Mouse (Mus musculus) retina, postnatal 1 day (tissue): Measurements from ENCODE around the gene Slc51b.

Experiments used
- DNase-seq: peaks from one replicate; pipeline ENCODE4 v3.0.0-alpha.2; 2012

Slc51b gene

DNA sequence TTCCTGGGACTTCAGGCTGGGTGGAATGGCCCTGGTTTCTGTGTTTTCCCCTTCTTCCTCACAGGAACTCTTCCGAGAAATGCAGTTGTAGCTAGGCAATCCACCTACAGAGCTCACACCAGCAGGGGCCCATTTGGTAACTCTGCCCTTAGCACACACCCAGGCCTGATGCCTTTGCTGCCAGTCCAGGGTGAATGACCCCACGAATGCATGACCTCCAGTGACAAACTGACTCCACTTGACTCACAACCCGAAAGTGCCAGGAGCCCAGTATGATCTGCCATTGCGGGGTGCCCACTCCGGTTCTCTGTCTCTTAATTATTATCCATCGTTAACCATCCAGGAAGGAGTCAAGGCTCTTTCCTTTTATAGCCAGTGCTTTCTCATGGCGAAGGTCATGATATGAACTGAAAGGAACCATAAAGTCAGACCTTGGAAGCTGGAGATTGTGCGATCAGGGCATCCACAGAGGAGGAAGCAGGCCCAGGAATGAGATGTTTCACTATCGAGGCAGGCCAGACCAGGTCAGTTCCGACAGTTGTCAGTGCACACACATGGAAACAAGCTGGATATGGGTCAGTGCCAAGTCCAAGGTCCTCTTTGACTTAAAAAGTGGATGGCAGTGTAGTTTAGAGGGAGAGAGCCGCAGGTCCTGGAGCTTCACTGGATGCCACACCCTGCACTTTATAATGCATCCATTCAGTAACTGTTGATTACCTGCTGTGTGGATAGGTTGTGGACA, at the start of gene Slc51b:
Gene Slc51b, minus strand, starts transcription at position 196 of the 742 bp plus-strand sequence.
- DNase-seq = no peak

DNA sequence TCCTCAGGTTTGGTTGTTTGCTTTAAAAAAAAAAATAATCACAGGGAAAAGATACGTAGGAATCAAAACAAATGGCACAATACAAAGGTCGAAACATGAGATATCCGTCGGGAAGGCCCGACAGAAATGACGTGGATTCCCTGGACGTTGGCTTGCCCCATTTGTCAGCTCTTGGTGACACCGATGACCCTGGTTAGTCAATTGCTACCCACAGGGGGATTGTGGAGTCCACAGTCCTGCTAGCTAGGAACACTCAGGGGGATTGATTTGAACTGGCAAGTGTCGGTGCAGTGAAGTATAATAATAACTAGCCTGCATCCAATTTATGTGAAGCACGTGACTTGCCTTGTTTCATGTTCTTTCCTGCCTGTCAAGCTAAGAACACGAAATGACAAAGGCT, 44.9 kb upstream of the Slc51b start:
- DNase-seq = peak; percentile 68

DNA sequence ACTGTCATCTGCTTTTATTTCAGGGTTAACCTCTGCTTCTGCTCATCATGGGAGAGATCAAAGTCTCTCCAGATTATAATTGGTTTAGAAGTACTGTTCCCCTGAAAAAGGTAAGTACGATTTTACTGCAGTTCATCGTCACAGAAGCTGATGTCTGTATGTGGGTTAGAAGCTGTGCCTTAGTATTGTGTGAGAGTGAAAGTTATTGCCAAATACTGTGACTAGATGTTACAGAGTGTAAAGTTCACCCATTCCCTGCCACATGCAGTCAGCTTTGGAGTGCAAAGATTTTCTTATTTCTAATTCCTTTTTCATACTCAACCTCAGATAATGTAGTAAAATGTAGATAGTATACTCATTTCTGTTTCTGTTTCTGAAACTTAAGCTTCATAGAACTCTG, 42.5 kb upstream of the Slc51b start:
- DNase-seq = no peak

DNA sequence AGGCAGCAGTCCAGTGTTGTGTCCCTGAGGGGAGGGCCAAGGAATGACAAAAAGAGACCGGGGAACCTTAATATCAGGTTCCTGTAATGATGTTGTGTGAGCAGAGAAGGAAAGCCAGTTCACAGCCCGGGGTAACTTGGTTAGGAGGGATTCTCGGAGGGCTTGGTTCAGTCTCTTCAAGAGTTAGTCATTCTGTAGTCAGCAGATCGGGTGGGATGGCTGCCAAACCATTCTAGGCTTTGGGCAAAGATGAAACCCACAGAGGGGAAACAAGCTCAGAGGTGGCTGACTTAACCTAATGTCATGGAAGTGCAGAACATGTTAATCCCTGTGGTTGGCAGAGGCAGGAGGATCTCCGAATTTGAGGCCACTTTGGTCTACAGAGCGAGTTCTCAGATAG, 41.4 kb upstream of the Slc51b start:
- no peak for DNase-seq

DNA sequence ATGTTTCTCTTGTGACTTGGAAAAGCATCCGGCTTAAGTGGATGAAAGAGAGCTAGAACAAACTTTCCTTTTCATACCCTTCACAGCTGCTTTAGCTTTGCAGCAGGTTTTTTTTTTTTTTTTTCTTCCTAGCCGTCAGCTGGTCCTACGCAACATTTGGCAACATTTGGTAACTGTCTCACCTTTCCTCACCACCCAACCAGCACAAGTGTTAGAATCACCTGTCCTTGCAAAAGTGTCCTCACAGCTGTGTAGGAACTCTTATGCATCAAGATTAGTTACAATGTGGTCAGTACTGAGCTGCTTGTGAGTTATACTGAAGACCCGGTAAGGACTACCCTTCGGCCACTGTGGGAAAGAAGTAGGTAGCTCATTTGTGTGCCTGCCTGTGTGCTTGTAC, 39.8 kb upstream of the Slc51b start:
- DNase-seq = no peak

GRCm38 (mm10) chr9:65460732-65461442, 38.1 kb upstream of the Slc51b start, which contains the start of gene Spg21:
Spg21 (plus strand) TSS chr9:65460947.
- DNase-seq = peak; percentile 98

GRCm38 (mm10) chr9:65460198-65460597, 37.4 kb upstream of the Slc51b start:
- no peak for DNase-seq

GRCm38 (mm10) chr9:65458975-65459374, 36.2 kb upstream of the Slc51b start:
- no peak for DNase-seq

DNA sequence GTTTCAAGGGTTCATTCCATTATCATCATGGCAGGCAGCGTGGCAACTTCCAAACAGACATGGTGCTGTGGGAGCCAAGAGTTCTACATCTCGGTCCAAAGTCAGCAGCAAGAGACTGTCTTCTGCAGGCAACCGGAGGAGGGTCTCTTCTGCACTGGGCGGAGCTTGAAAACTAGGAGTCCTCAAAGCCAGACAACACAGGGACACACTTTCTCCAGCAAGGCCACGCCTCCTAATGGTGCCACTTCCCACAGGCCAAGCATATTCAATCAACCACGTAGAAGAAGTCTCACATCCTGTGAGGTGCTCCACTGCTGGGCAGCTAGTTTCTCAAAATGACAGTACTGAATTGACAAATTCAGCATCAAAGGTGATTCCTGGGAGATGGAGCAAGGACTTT, 25.2 kb upstream of the Slc51b start:
- DNase-seq = no peak

DNA sequence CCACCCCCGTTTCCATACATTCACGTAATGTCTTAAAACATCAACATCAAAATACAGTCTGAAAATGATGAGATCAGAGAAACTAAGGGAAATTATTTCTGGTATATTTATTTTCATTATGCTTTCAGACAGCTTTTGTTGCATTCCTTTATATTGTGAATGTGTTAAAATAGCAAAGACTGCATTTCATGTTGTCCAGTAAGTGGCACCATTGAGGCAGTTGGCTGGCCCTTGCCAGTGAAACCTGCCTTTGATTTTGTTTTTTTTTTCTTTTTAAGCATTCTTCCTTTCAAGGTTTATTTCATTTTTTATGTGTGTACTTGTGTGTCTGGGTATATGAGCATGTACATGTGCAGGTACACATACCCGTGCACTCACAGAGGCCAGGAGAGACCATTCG, 21.9 kb upstream of the Slc51b start:
- DNase-seq = no peak

- peak; percentile 96 for DNase-seq
Observed at GRCm38 (mm10) chr9:65435671-65436301, 13.0 kb upstream of the Slc51b start, which contains the start of gene Mtfmt. Mtfmt (plus strand) TSS chr9:65435782.

DNA sequence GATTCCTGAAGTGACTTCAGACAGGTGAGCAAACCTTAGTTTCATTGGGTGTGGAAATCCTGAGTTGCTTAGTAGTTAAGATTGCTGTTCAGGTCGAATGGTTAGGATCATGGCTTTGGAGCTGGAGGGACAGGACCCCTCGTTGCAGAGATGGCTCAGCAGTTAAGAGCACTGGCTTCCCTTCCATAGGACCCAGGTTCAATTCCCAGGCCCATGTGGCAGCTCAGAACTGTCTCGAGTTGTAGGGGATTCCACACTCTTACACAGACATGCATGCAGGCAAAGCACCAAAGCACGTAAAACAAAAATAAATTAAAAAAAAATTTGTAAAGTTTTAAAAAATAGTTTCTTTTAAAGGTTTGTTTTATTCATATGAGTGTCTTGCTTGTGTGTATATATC, 12.5 kb upstream of the Slc51b start:
- no peak for DNase-seq

- peak; percentile 60 for DNase-seq
Observed at GRCm38 (mm10) chr9:65434140-65434539, 11.4 kb upstream of the Slc51b start.

DNA sequence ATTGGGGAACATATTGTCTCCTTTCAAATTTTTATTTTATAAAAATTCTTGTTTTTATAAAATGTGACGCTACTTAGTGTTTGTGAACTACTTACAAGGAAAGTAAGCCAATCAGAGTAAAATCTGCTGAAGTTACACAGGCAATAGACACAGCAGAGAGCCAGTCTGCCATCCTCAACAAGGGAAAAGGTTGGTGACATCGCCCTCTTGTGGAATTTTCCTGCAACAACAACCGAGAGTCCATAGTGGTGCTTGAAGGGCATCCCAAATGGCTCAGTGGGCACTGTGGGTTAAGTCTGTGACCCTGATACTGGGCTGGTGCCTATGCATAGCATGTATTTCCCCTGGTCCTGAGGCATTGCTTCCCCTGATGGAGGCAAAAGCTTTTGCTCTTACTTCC, 9.5 kb upstream of the Slc51b start:
- DNase-seq = peak; percentile 89

- DNase-seq = no peak
Observed at GRCm38 (mm10) chr9:65430921-65431320, 8.2 kb upstream of the Slc51b start.

DNA sequence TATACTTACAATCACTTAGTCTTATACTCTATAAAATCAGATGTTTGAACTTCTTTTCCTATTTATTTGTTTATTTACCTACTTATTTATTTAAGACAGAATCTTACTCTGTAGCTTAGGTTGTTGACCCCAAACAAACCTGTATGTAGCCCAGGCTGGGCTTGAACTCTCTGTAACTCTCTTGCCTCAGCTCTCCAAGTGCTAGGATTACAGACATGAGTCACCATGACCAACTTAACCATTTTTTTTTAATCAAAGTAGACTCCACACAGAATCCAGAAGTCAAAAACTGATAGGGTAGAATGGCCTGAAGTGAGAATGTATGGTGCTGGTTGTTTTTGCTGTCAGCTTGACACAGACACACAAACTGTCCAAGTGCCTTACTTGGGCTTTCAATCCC, 7.6 kb upstream of the Slc51b start:
- DNase-seq = no peak

- no peak for DNase-seq
Observed at GRCm38 (mm10) chr9:65428003-65428402, 5.2 kb upstream of the Slc51b start.

DNA sequence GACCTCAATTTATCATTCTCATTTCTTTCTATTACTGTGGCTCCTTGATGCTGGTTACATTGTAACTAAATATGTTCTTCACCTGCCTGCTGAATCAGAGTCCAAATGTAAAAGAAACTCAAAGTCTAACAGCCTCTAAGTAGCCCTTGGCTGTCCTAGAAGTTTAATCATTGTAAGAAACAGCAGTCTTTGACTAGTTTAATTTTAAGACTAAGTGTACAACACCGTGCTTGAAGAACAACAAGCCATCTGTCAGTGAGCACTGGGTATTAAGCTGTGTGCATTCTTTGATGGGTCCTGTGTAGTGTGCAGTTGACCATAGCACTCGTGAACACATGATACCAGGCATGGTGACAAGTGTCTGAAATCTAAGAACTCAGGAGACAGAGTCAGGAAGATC, 4.8 kb upstream of the Slc51b start:
- DNase-seq = no peak

GRCm38 (mm10) chr9:65424393-65424792, 1.6 kb upstream of the Slc51b start:
- DNase-seq = no peak

DNA sequence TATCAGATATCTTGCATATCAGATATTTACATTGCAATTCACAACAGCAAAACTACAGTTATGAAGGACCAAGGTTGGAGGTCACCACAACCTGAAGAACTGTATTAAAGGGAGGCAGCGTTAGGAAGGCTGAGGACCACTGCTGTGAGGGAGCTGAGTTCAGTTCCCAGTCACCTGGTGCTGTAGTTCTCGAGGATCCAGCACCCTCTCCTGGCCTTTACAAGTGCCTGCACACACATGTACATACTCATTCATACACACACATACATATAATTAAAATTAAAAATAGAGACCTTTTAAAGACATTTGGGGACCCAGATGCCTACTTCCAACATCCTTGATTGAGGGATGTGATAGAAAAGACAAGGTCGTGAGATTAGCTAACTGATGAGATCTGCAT, 3.1 kb downstream of the Slc51b start:
- no peak for DNase-seq

DNA sequence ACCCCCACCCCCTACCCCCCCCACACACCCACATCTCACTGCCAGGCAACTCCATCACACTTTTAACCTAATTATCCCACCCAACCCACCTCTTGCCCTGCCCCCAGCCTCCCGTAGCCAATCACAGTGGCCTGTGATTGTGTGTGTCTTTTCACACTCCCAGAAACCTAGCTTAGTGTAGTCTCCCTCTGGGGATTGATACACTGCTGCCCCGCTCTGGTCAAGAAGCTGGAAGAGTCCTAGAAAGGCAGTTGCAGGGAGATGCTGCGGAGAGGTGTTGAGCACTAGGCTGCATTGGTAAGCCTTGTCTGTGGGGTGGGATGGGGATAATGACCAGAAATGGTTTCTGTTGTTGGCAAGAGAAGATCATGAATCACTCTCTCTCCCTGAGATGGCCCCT, 5.0 kb downstream of the Slc51b start:
- DNase-seq = peak; percentile 28

DNA sequence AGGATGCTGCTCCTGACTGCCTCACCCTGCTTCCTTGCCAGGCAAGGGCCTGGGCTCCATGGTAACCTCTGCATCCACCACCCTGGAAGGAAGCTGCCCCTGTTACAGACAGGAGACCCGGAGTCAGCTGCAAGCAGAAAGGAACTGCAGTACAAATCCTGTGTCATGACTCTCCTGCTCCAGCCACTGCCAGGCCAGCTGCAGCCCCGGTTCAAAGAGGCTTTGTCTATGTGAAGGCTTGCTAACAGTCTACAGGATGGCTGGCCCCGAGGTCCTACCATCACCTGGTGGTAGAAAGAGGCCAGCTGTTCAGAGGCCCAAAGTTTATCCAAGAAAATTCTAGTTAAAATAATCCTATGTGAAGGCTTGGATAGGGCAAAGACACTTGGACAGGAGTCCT, 11.4 kb downstream of the Slc51b start:
- DNase-seq = no peak

DNA sequence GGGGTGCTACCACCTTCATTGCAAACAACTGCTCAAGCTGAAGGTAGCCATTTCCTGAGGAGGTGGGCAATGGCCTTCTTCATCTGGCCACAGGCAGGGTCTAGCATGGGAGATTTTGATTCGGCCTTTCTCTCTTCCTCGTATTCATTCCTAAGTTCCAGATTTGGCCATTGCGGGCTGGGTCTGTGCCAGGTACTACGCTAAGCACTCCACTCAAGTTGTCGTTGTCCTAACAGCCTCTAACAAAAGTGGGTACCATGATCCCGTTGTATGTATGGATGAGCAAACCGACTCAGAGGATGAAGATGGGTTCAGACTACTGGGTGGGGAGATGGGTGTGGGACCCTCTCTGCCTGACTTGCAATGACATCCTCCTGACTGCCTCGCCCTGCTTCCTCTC, 12.4 kb downstream of the Slc51b start:
- no peak for DNase-seq

GRCm38 (mm10) chr9:65408871-65409295, 13.9 kb downstream of the Slc51b start:
- DNase-seq = no peak
